Mouse (Mus musculus) frontal cortex, adult 2 months (tissue): ENCODE data around the gene Tmem206. TPM values are rescaled to one million over a fixed set of nuclear protein-coding genes. Genes with fewer than 3 reads are reported as not detected.

Experiments used
- DNase-seq, 2 experiments: peaks; one replicate each; pipeline ENCODE4 v3.0.0; 2022; ENCODE audit warnings: low spot score in 1 of 2; ENCODE audit errors: extremely low spot score in 1 of 2
- polyA plus RNA-seq: library from polyadenylated mRNA; depleted of rRNA; stranded (reverse); fragments of >200 nt; gene quantifications from 2 replicates; pipeline ENCODE4 v1.2.3, GENCODE M21; 2012; rRNA removed

Tmem206 gene
- polyA plus RNA-seq, 1 experiment = 11.2 TPM

GRCm38 (mm10) chr1:191396446-191396845, 70.7 kb downstream of the Tmem206 start:
- peak in 1 of 2 experiments; percentile 29 for DNase-seq

GRCm38 (mm10) chr1:191396897-191397849, 71.5 kb downstream of the Tmem206 start:
- peak; percentile 98 to 99 for DNase-seq

Other genes starting within 250 kb of the Tmem206 start
- gene Batf3, start 228.1 kb upstream of the Tmem206 start, polyA plus RNA-seq = 2.3 and 4.3 TPM in 2 replicates
- gene Fam71a, start 161.1 kb upstream of the Tmem206 start, polyA plus RNA-seq = not detected in 2 replicates
- 2.0 and 2.7 TPM in 2 replicates for gene Atf3, start 107.9 kb upstream of the Tmem206 start, polyA plus RNA-seq
- gene Nenf, start 7.7 kb upstream of the Tmem206 start, polyA plus RNA-seq = 155 and 168 TPM in 2 replicates
- 90.5 and 94.4 TPM in 2 replicates for gene Ppp2r5a, start 77.4 kb downstream of the Tmem206 start, polyA plus RNA-seq
- gene Dtl, start 249.6 kb downstream of the Tmem206 start, polyA plus RNA-seq = 3.5 and 4.3 TPM in 2 replicates
- gene Ints7, start 249.7 kb downstream of the Tmem206 start, polyA plus RNA-seq = 43.5 and 44.2 TPM in 2 replicates